Mouse (Mus musculus): ENCODE data around the gene Ccdc82. TPM values are rescaled to one million over a fixed set of nuclear protein-coding genes. Genes with fewer than 3 reads are reported as not detected.

The Ccdc82 gene
- polyA plus RNA-seq, 1 experiment, result 1.7 TPM

DNA sequence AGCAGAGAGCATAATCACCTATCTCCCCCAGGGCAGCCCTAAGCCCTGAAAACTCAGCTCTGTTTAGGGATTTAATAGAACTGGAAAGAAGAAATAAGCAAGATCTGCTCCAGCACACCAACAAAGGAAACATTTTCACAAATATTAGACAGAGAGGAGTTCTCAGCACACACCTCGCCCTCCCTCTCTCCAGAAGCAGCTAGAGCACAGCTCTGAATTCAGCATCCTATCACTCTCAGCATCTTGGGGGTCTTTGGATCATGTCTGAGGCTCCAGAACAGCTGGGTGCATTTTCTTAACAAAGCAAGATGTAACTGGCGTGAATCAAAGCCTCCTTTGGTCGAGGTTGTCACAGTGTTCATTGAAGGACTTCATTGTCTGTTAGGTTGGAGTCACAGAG, 63.5 kb downstream of the Ccdc82 start:
- TF ChIP-seq GATA1 (IDR thresholded peaks at IDR 0.05; ENCODE audit: low read length), result no peak

DNA sequence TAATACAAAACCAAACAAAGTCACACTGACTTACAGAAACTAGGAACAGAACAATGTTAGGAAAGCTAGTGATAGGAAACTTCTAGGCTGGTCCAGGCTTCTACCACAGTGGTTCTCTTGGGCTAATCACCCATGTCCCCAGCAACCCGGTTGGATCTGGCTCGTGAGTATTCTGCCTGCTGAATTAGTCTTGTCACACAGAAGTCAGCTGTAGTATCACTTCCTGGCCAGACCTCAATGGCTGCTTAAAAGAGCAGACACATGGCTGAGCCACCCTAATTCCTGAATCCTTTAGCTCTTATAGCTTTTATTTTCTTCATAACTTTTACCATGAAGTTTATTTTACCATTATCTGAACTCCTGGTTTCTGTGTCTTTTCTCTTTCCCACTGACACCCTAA, 64.3 kb downstream of the Ccdc82 start:
- no peak for TF ChIP-seq GATA1 (IDR thresholded peaks at IDR 0.05; ENCODE audit: low read length)

DNA sequence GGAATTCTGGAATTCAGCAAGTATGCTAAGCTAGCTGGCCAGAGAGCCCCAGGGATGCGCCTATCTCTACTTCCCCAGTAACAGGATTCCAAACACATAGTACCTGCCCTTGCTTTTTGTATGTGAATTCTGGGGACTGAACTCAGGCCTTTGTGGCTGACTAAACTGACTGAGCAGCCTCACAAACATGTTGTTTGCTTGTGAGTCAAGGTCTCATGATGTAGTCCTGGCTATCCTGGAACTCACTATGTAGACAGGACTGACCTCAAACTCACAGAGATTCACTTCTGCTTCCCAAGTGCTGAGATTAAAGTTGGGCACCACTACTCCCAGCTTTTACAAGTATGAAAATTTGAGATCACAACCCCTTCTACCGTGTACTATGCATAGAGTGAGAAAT, 67.2 kb downstream of the Ccdc82 start:
- TF ChIP-seq GATA1 (IDR thresholded peaks at IDR 0.05; ENCODE audit: low read length), result no peak

DNA sequence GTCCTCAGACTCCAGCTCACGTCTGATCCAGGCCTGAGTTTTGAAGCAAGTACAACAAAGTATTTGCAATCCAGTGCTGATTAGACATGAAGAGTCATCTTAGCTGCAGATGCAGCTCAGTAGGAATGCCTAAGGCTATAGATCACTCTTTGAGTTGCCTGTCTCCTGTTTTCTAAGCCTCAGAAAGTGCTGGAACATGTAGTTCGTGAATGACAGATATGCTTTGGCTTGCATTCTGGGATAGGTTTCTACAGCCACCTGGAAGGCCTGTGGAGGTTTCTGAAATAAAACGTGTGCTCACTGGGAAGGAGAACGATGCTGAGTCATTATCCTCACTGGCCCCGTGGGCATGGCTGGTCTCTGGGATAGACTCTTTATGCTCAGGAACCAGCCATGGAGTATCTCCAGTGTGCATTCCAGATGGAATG, 67.8 kb downstream of the Ccdc82 start:
- no peak for TF ChIP-seq GATA1 (IDR thresholded peaks at IDR 0.05; ENCODE audit: low read length)

DNA sequence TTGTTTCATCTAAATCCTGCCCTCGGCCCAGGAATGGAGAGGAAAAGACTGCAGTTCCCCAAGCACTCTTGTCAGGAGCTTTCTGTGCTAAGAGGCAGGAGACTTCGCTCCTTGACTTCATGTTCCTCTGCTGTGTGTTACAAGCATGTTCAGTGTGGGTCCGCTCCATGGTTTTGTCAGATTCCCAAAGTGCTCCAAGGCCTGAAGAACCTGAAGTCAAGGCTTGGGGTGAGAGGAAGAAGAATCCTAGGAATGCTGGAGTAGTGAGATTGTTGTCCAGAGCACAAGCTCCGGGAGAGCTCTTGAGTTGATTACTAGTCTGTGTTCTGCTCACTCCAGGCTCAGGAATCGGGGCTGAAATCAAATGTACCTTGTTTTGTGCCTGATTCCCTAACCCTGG, 68.6 kb downstream of the Ccdc82 start:
- TF ChIP-seq GATA1 (IDR thresholded peaks at IDR 0.05; ENCODE audit: low read length), result no peak

DNA sequence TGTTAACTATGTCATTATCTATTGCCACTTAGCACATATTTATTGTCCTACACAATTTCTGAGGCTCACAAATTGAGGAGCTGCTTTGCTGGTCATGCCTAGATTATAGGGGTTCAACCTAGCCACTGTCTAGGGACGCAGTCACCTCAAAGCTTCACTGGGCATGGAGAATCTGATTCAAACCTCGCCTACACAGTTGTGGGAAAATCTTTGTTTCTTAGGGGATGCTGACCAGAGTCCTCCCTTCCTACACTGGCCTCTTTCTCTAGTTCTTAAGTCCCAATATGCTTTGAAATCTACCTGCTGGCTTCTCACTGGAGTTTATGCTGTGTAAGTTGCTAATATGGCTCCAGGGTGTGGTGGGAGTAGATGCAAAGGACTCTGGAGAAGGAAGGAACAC, 72.8 kb downstream of the Ccdc82 start:
- no peak for TF ChIP-seq GATA1 (IDR thresholded peaks at IDR 0.05; ENCODE audit: low read length)

DNA sequence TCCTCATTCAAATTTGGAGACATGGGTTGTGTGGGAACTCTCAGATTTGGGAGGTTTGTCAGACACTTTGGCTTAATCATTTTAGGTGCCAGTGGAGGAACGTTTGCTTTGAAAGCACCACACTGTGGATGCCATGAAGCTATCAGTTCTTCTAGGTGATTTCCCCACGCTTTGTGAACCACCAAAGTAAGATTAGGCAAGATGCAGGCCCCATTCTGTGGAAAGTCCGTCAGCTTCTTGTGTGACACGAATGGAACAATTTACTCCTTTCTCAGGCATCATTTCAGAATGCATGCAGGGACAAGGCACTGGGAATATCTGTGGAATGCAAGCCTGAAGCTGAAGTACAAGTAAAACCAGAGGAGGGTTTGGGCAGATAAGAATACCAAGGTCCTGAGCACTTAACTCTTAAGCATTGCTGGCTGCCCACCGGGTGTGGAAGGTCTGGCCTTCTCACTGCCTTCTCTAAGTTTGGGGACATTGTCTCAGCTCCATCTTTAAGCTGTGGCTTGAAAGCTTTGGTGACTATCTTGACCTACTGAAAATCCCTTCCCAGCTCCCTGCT, 74.1 kb downstream of the Ccdc82 start:
- no peak for TF ChIP-seq GATA1 (IDR thresholded peaks at IDR 0.05; ENCODE audit: low read length)

DNA sequence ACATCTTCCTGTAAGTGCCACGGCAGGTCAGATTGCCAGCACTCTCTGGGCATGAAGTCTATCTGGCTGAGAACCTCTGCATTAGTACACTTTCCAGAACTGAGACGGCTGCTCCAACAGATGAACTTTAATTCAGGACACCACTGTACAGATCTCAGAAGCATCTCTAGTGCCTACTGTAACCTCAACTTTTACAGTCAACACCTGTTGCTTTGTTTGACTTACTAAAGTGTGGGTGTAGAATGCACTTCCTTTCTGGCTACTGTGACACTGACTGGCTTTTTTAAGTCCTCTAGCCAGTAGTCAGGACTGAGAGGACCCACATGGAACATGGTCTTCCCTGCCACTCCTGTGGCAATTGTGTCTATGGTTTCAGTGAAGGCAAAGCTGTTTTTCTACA, 76.3 kb downstream of the Ccdc82 start:
- no peak for TF ChIP-seq GATA1 (IDR thresholded peaks at IDR 0.05; ENCODE audit: low read length)

DNA sequence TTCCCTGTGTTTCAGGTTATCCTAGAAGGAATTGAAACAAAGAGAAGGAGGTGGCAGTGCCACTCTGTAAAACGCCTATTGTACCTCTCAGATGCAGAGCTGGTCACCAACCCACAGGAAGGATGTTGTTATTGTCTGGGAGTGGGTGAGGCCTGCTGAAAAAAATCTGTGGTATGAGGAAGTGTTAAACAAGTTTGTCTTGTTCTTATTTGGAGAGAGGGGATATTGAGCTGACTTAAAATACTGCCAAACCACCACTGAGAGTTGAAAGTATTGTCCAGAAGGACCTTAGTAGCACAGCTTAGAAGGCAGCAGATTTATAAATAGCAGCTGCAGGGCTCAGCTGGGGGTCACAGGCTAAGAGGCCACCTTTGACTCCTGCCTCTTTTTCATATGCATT, 76.9 kb downstream of the Ccdc82 start:
- no peak for TF ChIP-seq GATA1 (IDR thresholded peaks at IDR 0.05; ENCODE audit: low read length)

Other genes starting within 250 kb of the Ccdc82 start
- gene Jrkl, start 1.1 kb upstream of the Ccdc82 start, polyA plus RNA-seq (2012), result 0.03 and 0.11 TPM in 2 replicates
- 0.22 and 0.23 TPM in 2 replicates for gene Maml2, start 51.0 kb downstream of the Ccdc82 start, polyA plus RNA-seq (2012)
- gene Gm17571, start 199.8 kb downstream of the Ccdc82 start, polyA plus RNA-seq (2012), result not detected in 2 replicates